Mouse (Mus musculus) heart, adult 2 months (tissue): ENCODE measurements around the gene AC161166.1.

ENCODE experiments used
- CTCF ChIP-seq: fragments of 200-600 bp; IDR thresholded peaks from 2 replicates; pipeline ENCODE4 v1.8.1; 2022; ENCODE audit warnings: antibody characterized with exemption, mild to moderate bottlenecking, moderate library complexity
- POLR2A ChIP-seq: fragments of 200-500 bp; IDR thresholded peaks from 2 replicates; pipeline ENCODE4 v1.6.1; 2011; ENCODE audit warnings: mild to moderate bottlenecking, low read depth, low read length, control low read depth; ENCODE audit not compliant: insufficient read depth

GRCm38 (mm10) chr7:24537081-24537480, 24.8 kb upstream of the AC161166.1 start:
- TF ChIP-seq POLR2A (no peak), CTCF (no peak)
